Mouse (Mus musculus): ENCODE measurements around the gene Pagr1b.

GRCm38 (mm10) chr7:127023272-127023691, 7.0 kb upstream of the Pagr1b start:
- TF ChIP-seq CTCF (IDR thresholded peaks at IDR 0.05), result no peak
- no peak for TF ChIP-seq POLR2A (IDR thresholded peaks at IDR 0.05; ENCODE audit: insufficient read depth, low read depth, low read length)
- no peak for TF ChIP-seq EP300 (IDR thresholded peaks at IDR 0.05; ENCODE audit: insufficient read depth, low read depth, low read length)

All from heart, adult 2 months (tissue).